Mouse (Mus musculus) thymus, adult 2 months (tissue): ENCODE measurements around the gene Tedc1. TPM values are rescaled to one million over a fixed set of nuclear protein-coding genes. Genes with fewer than 3 reads are reported as not detected.
A peak's percentile ranks its signal among the peaks of the same experiment; 100 is the strongest.

Experiments used
- DNase-seq: peaks from one replicate; pipeline ENCODE4 v3.0.0; 2021
- H3K27ac ChIP-seq: fragments of 200-500 bp; 2 replicates; pipeline ENCODE4 v1.5.1; 2012; ENCODE audit warnings: low read length, control low read depth; ENCODE audit not compliant: control insufficient read depth, insufficient read depth
- H3K27me3 ChIP-seq: fragments of 200-500 bp; 2 replicates; pipeline ENCODE4 v1.6.1; 2012; ENCODE audit warnings: mild to moderate bottlenecking, low read length, moderate library complexity, mixed read lengths; ENCODE audit not compliant: control insufficient read depth, insufficient read depth
- H3K36me3 ChIP-seq: fragments of 200-500 bp; 2 replicates; pipeline ENCODE4 v1.6.1; 2012; ENCODE audit warnings: mild to moderate bottlenecking, low read length, moderate library complexity; ENCODE audit not compliant: control insufficient read depth, insufficient read depth
- H3K4me1 ChIP-seq: fragments of 200-500 bp; replicated peaks from 2 replicates; pipeline ENCODE4 v1.6.1; 2012; ENCODE audit warnings: low read length; ENCODE audit not compliant: control insufficient read depth, insufficient read depth
- H3K4me3 ChIP-seq: fragments of 200-500 bp; 2 replicates; pipeline ENCODE4 v1.5.1; 2012; ENCODE audit warnings: mild to moderate bottlenecking, low read length, control low read depth, moderate library complexity; ENCODE audit not compliant: control insufficient read depth, insufficient read depth
- CTCF ChIP-seq: fragments of 200-500 bp; IDR thresholded peaks from 2 replicates; pipeline ENCODE4 v1.5.1; 2012; ENCODE audit warnings: mild to moderate bottlenecking, control low read depth, low read length, moderate library complexity, borderline replicate concordance; ENCODE audit not compliant: control insufficient read depth, poor library complexity, insufficient read depth; ENCODE audit errors: extremely low read depth
- POLR2A ChIP-seq: fragments of 200-500 bp; IDR thresholded peaks from 2 replicates; pipeline ENCODE4 v1.6.1; 2012; ENCODE audit warnings: mild to moderate bottlenecking, low read length, control low read depth, moderate library complexity; ENCODE audit not compliant: control insufficient read depth, poor library complexity, insufficient read depth; ENCODE audit errors: extremely low read depth
- WGBS: fragments of 180-500 bp; shearing (Covaris S2); methylation state at CpG from one replicate; pipeline ENCODE4 v1.1.7; 2018; 5-methylcytosine and 5-hydroxymethylcytosine counted together
- polyA plus RNA-seq: library from polyadenylated mRNA; depleted of rRNA; stranded (reverse); fragments of >200 nt; gene quantifications from 2 replicates; pipeline ENCODE4 v1.2.3, GENCODE M21; 2012

Gene Tedc1
- polyA plus RNA-seq, 1 experiment, result 96.2 TPM

DNA sequence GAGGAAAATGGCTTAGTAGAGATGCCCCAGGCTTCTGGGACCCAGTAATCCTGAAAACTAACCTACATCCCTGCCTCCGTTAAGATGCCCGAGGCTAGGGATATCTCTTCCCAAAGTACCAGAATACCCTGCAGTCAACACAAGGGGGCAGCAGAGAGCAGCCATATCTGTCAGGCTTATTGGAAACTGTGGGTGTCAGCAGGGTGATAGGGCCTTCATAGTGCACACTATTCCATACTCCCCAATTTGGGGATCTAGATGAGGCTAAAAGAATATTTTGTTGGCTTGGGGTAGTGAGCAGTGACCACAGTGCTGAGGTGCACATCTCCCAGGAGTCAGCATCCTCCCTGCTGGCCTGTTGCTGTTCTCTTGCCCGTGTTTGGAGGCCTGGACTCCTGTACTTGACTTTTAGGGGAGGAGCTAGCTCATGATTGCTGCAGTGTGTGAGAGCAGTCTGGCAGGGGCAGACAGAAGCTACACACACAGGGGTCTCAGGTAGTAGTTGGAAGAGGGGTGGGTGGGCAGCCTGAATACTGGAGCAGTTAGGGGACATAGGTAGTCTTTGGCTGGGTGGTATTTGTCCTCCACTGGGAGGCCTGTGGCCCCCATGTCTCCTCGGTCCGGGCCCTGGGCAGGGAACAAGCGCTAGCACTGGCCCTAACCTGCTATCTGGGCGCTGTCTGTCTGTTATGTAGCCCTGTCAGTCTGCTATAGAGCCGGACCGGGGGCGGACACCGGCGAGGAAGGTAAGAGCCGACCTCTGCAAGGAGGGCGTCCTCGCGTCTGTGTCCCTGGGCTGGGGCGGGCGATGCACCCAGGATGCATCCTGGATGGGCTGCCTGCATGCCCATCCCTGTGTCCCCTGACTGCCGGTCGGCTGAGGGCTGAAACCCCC, 36.5 kb upstream of the Tedc1 start:
- peaks cover 42% of the 10 kb centered on the region for H3K36me3 ChIP-seq
- no peaks in the 10 kb centered on the region; the same call in 1 of the 2 replicates for H3K4me1 ChIP-seq
- no peak overlapping the region for H3K4me3 ChIP-seq
- peak; percentile 28; the same call in 1 of the 2 replicates for TF ChIP-seq CTCF
- TF ChIP-seq POLR2A, result no peak
- WGBS, result 92% methylated on average over 20 of the region's 20 CpGs
- DNase-seq, result peak; percentile 72
- no peaks in the 10 kb centered on the region for H3K27me3 ChIP-seq
- no peak overlapping the region for H3K27ac ChIP-seq

DNA sequence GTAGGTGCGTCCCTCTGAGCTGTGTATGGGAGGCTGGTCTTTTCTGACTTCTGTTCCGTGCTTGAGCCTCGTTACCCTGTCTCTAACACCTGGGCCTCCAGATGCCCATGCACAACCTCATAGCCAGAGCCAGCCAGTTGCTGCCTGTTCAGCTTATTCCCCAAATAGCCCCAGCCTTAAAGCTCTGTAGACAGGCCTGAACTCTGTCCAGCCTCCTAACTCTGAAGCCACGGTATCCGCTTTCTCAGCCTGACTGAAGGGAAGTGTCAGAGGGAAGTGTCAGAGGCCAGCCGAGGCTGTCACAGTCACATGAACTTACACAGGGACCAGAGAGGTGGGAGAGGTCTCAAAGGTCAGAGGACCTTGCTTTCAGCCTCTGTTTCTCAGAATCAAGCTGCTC, 31.5 kb upstream of the Tedc1 start:
- Histone ChIP-seq H3K27me3 (no peaks in the 10 kb centered on the region), H3K4me1 (peaks cover 9% of the 10 kb centered on the region), H3K4me3 (no peak overlapping the region), H3K36me3 (peaks cover 75% of the 10 kb centered on the region), H3K27ac (no peak overlapping the region)
- DNase-seq, result no peak
- no peak for TF ChIP-seq CTCF
- TF ChIP-seq POLR2A, result no peak
- WGBS, result 85% methylated on average over 6 of the region's 6 CpGs

DNA sequence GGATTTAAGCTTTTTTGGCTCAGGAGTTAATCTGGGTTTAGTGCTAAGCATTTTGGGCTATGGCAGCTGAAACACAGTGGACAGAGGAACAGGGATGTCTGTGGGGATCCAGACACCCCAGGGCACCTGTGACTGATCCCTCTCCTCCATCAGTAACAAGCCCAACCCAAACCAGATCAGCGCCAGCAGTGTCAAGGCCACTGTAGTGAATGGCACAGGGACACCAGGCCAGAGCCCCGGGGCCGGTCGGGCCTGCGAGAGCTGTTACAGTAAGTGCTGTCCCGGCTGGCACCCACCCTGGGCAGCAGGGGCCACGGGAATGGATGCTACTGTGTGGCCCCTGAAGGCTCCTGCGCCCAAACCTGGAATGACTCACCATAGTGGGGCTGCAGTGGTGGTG, 25.5 kb upstream of the Tedc1 start:
- WGBS, result 98% methylated on average over 8 of the region's 8 CpGs
- H3K36me3 ChIP-seq, result peaks cover 77% of the 10 kb centered on the region
- no peak overlapping the region for H3K27ac ChIP-seq
- H3K4me3 ChIP-seq, result no peak overlapping the region
- peaks cover 9% of the 10 kb centered on the region for H3K4me1 ChIP-seq
- TF ChIP-seq POLR2A (no peak), CTCF (no peak)
- no peak for DNase-seq
- H3K27me3 ChIP-seq, result no peaks in the 10 kb centered on the region

DNA sequence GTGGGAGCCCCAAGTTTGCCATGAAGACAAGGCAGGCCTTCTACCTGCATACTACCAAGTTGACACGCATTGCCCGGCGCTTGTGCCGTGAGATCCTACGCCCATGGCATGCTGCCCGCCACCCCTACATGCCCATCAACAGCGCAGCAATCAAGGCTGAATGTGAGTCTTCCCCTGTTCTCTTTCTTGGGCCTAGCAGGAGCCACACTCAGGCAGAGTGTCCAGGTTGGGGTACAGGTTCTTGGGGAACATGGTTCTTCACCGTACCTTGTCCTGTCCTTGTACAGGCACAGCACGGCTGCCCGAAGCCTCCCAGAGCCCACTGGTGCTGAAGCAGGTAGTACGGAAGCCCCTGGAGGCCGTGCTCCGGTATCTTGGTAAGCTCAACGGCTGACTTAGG, 24.6 kb upstream of the Tedc1 start:
- H3K36me3 ChIP-seq, result peaks cover 77% of the 10 kb centered on the region
- peaks cover 9% of the 10 kb centered on the region for H3K4me1 ChIP-seq
- DNase-seq, result no peak
- H3K27ac ChIP-seq, result no peak overlapping the region
- TF ChIP-seq POLR2A, result no peak
- TF ChIP-seq CTCF, result no peak
- no peaks in the 10 kb centered on the region for H3K27me3 ChIP-seq
- whole genome bisulfite sequencing, result 97% methylated on average over 14 of the region's 14 CpGs
- H3K4me3 ChIP-seq, result no peak overlapping the region

DNA sequence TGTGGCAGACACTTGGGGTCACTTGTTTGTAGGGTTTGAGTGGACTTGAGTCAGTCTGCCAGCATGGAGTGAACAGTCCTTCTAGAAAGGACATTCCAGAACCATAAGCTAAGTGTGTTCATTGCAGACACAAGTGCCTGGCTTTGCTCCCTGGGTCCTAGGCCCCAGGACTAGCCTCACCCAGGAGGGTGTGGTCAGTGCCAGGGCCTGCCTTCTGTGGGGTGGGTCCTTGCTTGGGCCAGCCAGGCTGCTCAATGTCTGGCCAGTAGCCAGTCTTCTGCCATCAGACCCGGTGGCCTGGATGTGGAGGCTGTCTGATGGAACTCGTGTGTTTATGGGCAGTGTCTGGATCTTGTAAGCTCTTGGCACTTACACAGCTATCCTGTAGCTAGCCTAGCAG, 23.7 kb upstream of the Tedc1 start:
- no peak overlapping the region for H3K4me3 ChIP-seq
- WGBS, result 86% methylated on average over 2 of the region's 2 CpGs
- TF ChIP-seq POLR2A, result no peak
- TF ChIP-seq CTCF, result no peak
- no peaks in the 10 kb centered on the region for H3K27me3 ChIP-seq
- no peak for DNase-seq
- H3K36me3 ChIP-seq, result peaks cover 73% of the 10 kb centered on the region
- H3K27ac ChIP-seq, result no peak overlapping the region
- peaks cover 9% of the 10 kb centered on the region for H3K4me1 ChIP-seq

DNA sequence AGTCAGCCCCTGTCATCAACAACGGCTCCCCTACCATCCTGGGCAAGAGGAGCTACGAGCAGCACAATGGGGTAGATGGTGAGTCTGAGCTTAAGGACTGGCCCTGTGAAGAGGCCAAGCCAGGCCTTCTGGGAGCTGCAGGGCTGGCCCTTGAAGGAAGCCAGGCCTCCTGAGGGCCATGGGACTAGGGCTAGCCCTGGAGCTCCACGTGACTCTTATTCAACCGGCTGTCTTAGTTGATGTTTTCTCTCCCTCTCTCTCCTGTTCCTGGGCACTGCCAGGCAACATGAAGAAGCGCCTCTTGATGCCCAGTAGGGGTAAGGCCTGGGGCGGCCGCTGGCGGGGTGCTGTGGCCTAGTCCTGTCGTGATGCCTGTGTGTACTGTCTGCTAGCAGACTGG, 23.0 kb upstream of the Tedc1 start:
- Histone ChIP-seq H3K27ac (no peak overlapping the region), H3K4me1 (peaks cover 9% of the 10 kb centered on the region), H3K4me3 (no peak overlapping the region), H3K27me3 (no peaks in the 10 kb centered on the region), H3K36me3 (peaks cover 66% of the 10 kb centered on the region)
- WGBS, result 96% methylated on average over 9 of the region's 9 CpGs
- no peak for DNase-seq
- TF ChIP-seq CTCF (no peak), POLR2A (no peak)
